Mouse (Mus musculus) cerebellum, adult (tissue): ENCODE measurements around the gene Sprr2a2.
"Not testable (repeated sequence)": the region's sequence is repeated elsewhere in the genome, so short reads cannot be mapped to it uniquely, and the experiment has no call there.

Experiments
- ATAC-seq: cut with Nextera tagmentation; 2 replicates; pipeline ENCODE4 v1.9.2; 2017; ENCODE audit warnings: mild to moderate bottlenecking, moderate library complexity, mixed read lengths; ENCODE audit not compliant: insufficient number of reproducible peaks, low FRiP score, low TSS enrichment

The Sprr2a2 gene

GRCm38 (mm10) chr3:92215569-92215968, at the start of gene Sprr2a2, which contains the start of gene Sprr2a1:
Gene Sprr2a2 (plus strand): TSS chr3:92215920.
Gene Sprr2a1 (plus strand): TSS chr3:92215799.
- ATAC-seq = peak; percentile 18; the same call in 1 of the 2 replicates

GRCm38 (mm10) chr3:92169847-92170246, 45.9 kb upstream of the Sprr2a2 start:
- no peak for ATAC-seq

GRCm38 (mm10) chr3:92176880-92177279, 38.8 kb upstream of the Sprr2a2 start:
- ATAC-seq = no peak

- ATAC-seq = no peak
These were observed 20.1 kb upstream of the Sprr2a2 start for GRCm38 (mm10) chr3:92195512-92196200.

GRCm38 (mm10) chr3:92211133-92211925, 4.4 kb upstream of the Sprr2a2 start:
- not testable (repeated sequence) for ATAC-seq

- not testable (repeated sequence) for ATAC-seq
These were observed 3.7 kb upstream of the Sprr2a2 start for GRCm38 (mm10) chr3:92212059-92212458.

GRCm38 (mm10) chr3:92213651-92214050, 2.1 kb upstream of the Sprr2a2 start:
- ATAC-seq = not testable (repeated sequence)

GRCm38 (mm10) chr3:92219031-92219430, 3.3 kb downstream of the Sprr2a2 start:
- ATAC-seq = 0 out of 2 replicates have a peak, but pooled peaks have one; percentile 23

GRCm38 (mm10) chr3:92223708-92224107, 8.0 kb downstream of the Sprr2a2 start:
- ATAC-seq = not testable (repeated sequence)

- not testable (repeated sequence) for ATAC-seq
These were observed 11.7 kb downstream of the Sprr2a2 start for GRCm38 (mm10) chr3:92227410-92227809.

- peak; percentile 52; the same call in 1 of the 2 replicates for ATAC-seq
These were observed 20.9 kb downstream of the Sprr2a2 start for GRCm38 (mm10) chr3:92236463-92237189.

- ATAC-seq = not testable (repeated sequence)
These were observed 23.0 kb downstream of the Sprr2a2 start for GRCm38 (mm10) chr3:92238736-92239135.

- ATAC-seq = not testable (repeated sequence)
These were observed 23.5 kb downstream of the Sprr2a2 start for GRCm38 (mm10) chr3:92239197-92239596.

GRCm38 (mm10) chr3:92244833-92245232, 29.1 kb downstream of the Sprr2a2 start:
- ATAC-seq = not testable (repeated sequence)

GRCm38 (mm10) chr3:92246245-92246644, 30.5 kb downstream of the Sprr2a2 start:
- not testable (repeated sequence) for ATAC-seq

GRCm38 (mm10) chr3:92248494-92248893, 32.8 kb downstream of the Sprr2a2 start:
- not testable (repeated sequence) for ATAC-seq

- ATAC-seq = 0 out of 2 replicates have a peak, but pooled peaks have one; percentile 23
These were observed 34.7 kb downstream of the Sprr2a2 start for GRCm38 (mm10) chr3:92250450-92250849.

GRCm38 (mm10) chr3:92253860-92254259, 38.1 kb downstream of the Sprr2a2 start:
- ATAC-seq = peak; percentile 67; the same call in 1 of the 2 replicates

GRCm38 (mm10) chr3:92258526-92258925, 42.8 kb downstream of the Sprr2a2 start:
- not testable (repeated sequence) for ATAC-seq

- ATAC-seq = not testable (repeated sequence)
These were observed 47.7 kb downstream of the Sprr2a2 start for GRCm38 (mm10) chr3:92263462-92263861.
